Mouse (Mus musculus) small intestine, adult 2 months (tissue): ENCODE measurements around the gene Cavin4.

Source experiments
- CTCF ChIP-seq: fragments of 200-500 bp; IDR thresholded peaks from 2 replicates; pipeline ENCODE4 v1.5.1; 2012; ENCODE audit warnings: low read depth, mild to moderate bottlenecking, control low read depth, inconsistent platforms, low read length, moderate library complexity, mixed read lengths; ENCODE audit not compliant: insufficient replicate concordance, insufficient read length; ENCODE audit errors: extremely low read depth
- POLR2A ChIP-seq: fragments of 200-500 bp; IDR thresholded peaks from 2 replicates; pipeline ENCODE4 v1.6.1; 2012; ENCODE audit warnings: low read depth, mild to moderate bottlenecking, control low read depth, inconsistent platforms, low read length, moderate library complexity

GRCm38 (mm10) chr4:48656530-48656929, 6.8 kb upstream of the Cavin4 start:
- TF ChIP-seq CTCF (no peak), POLR2A (no peak)
